Mouse (Mus musculus): ENCODE measurements around the gene Gm8909. TPM values are rescaled to one million over a fixed set of nuclear protein-coding genes. Genes with fewer than 3 reads are reported as not detected.
"Not testable (repeated sequence)": the region's sequence is repeated elsewhere in the genome, so short reads cannot be mapped to it uniquely, and the experiment has no call there.

Gene Gm8909
- polyA plus RNA-seq (2017; shearing (Covaris generic)), result 1 to 10 TPM; 2.5 to 5.0 TPM

GRCm38 (mm10) chr17:36168039-36168652, at the start of gene Gm8909:
TSS of gene Gm8909 (minus strand) at chr17:36168537.
- peak; percentile 43 for ATAC-seq

- ATAC-seq, result no peak
These were observed 47.2 kb upstream of the Gm8909 start for GRCm38 (mm10) chr17:36215586-36215985.

- ATAC-seq, result no peak
These were observed 38.5 kb upstream of the Gm8909 start for GRCm38 (mm10) chr17:36206846-36207245.

GRCm38 (mm10) chr17:36205862-36206261, 37.5 kb upstream of the Gm8909 start:
- peak; percentile 35 for ATAC-seq

GRCm38 (mm10) chr17:36205456-36205855, 37.1 kb upstream of the Gm8909 start:
- ATAC-seq, result peak; percentile 96

GRCm38 (mm10) chr17:36201851-36202250, 33.5 kb upstream of the Gm8909 start:
- no peak for ATAC-seq

- ATAC-seq, result peak; percentile 56
These were observed 30.0 kb upstream of the Gm8909 start for GRCm38 (mm10) chr17:36198317-36198716.

- ATAC-seq, result no peak
These were observed 26.1 kb upstream of the Gm8909 start for GRCm38 (mm10) chr17:36194471-36194870.

GRCm38 (mm10) chr17:36193546-36194141, 25.3 kb upstream of the Gm8909 start:
- peak; percentile 82 for ATAC-seq

GRCm38 (mm10) chr17:36192371-36192770, 24.0 kb upstream of the Gm8909 start:
- ATAC-seq, result no peak

- no peak for ATAC-seq
These were observed 21.8 kb upstream of the Gm8909 start, which contains the start of gene H2-T3 for GRCm38 (mm10) chr17:36190169-36190507. TSS of gene H2-T3 (minus strand) at chr17:36190287.

GRCm38 (mm10) chr17:36189491-36190168, 21.3 kb upstream of the Gm8909 start:
- ATAC-seq, result no peak

GRCm38 (mm10) chr17:36187540-36187939, 19.2 kb upstream of the Gm8909 start:
- no peak for ATAC-seq

- ATAC-seq, result no peak
These were observed 13.9 kb upstream of the Gm8909 start for GRCm38 (mm10) chr17:36182212-36182611.

GRCm38 (mm10) chr17:36179446-36179845, 11.1 kb upstream of the Gm8909 start:
- peak; percentile 16 for ATAC-seq

- peak; percentile 87 for ATAC-seq
These were observed 10.6 kb upstream of the Gm8909 start for GRCm38 (mm10) chr17:36178938-36179337.

GRCm38 (mm10) chr17:36176132-36176531, 7.8 kb upstream of the Gm8909 start:
- not testable (repeated sequence) for ATAC-seq

GRCm38 (mm10) chr17:36170287-36170814, 2.0 kb upstream of the Gm8909 start:
- no peak for ATAC-seq

GRCm38 (mm10) chr17:36169753-36170152, 1.4 kb upstream of the Gm8909 start:
- ATAC-seq, result no peak

- ATAC-seq, result not testable (repeated sequence)
These were observed 757 bp upstream of the Gm8909 start for GRCm38 (mm10) chr17:36169094-36169493.

GRCm38 (mm10) chr17:36167306-36168038, 865 bp downstream of the Gm8909 start:
- ATAC-seq, result peak; percentile 80

- ATAC-seq, result not testable (repeated sequence)
These were observed 1.4 kb downstream of the Gm8909 start for GRCm38 (mm10) chr17:36166901-36167300.

Measured in CD4-positive, CD25-positive, alpha-beta regulatory T cell, adult 4 months (primary cell).